Mouse (Mus musculus) C2C12 (cell line): ENCODE data around the gene Zfp503.

Experiments
- CEBPB ChIP-seq: IDR thresholded peaks from one replicate; pipeline ENCODE4 v1.6.1; 2011; ENCODE audit warnings: low read depth, mild to moderate bottlenecking, control low read depth, moderate library complexity
- CTCF ChIP-seq: IDR thresholded peaks from one replicate; pipeline ENCODE4 v1.5.1; 2011; ENCODE audit not compliant: control insufficient read depth, insufficient read depth, insufficient read length
- FOSL1 ChIP-seq: IDR thresholded peaks from one replicate; pipeline ENCODE4 v1.8.0; 2011; ENCODE audit warnings: mild to moderate bottlenecking, low read length; ENCODE audit not compliant: poor library complexity, insufficient read depth, severe bottlenecking
- MAX ChIP-seq: IDR thresholded peaks from one replicate; pipeline ENCODE4 v1.6.1; 2011; ENCODE audit warnings: mild to moderate bottlenecking, control low read depth
- MYOD1 ChIP-seq: IDR thresholded peaks from one replicate; pipeline ENCODE4 v1.6.1; 2011; ENCODE audit warnings: low read depth; ENCODE audit not compliant: control insufficient read depth, insufficient read length
- MYOG ChIP-seq: IDR thresholded peaks from one replicate; pipeline ENCODE4 v1.6.1; 2011; ENCODE audit not compliant: control insufficient read depth, insufficient read length; ENCODE audit errors: extremely low read depth
- USF1 ChIP-seq: IDR thresholded peaks from one replicate; pipeline ENCODE4 v1.6.1; 2011; ENCODE audit warnings: low read depth, mild to moderate bottlenecking, control low read depth, moderate library complexity

- TF ChIP-seq CTCF (no peak), MAX (no peak), USF1 (no peak), MYOG (no peak), MYOD1 (no peak), CEBPB (no peak), FOSL1 (no peak)
Observed at GRCm38 (mm10) chr14:21992321-21992885, 3.0 kb upstream of the Zfp503 start.
